Mouse (Mus musculus): ENCODE measurements around the gene Fan1.

DNA sequence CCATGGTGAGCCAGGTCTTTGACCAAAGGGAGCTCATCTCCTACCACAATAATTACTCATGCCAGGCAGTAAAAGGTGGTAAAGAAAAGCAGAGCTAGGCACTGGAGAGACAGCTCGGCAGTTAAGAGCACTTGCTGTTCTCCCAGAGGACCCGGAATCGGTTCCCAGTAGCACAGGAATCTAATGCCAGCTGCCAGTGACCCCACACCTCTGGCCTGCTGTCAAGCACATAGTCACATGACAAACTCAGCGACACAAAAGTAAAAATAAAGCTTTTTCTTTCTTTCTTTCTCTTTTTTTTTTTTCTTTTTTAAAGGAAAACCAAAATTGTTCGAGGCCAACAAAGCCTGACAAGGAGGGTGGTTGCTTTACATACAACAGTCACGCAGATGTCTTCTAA, 4.1 kb downstream of the Fan1 start:
- TF ChIP-seq CTCF (IDR thresholded peaks at IDR 0.05; ENCODE audit: control insufficient read depth, insufficient read depth, insufficient read length): no peak
- TF ChIP-seq USF1 (IDR thresholded peaks at IDR 0.05; ENCODE audit: low read depth): no peak

Data from C2C12 (cell line).